Mouse (Mus musculus): ENCODE measurements around the gene Xpot.

DNA sequence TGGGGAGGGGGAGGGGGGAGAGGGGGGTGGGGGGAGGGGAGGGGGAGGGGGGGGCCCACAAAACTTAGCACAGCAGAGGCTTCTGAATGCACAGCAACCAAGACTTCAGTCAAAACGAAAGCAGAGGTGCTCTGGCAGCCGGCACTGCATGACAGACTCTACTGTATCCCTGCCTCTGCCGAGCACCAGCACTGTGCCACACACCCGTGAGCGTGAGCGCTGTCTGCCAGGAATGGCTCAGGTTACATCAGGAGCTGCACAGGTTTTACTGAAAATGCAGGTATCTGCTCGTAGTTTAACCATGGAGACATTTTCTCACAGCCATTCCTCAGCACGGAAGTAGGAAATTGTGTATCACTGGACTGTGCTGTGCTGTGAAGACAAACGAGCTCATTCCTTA lies 75.8 kb downstream of the Xpot start:
- TF ChIP-seq CTCF (IDR thresholded peaks at IDR 0.05; ENCODE audit: extremely low read depth, insufficient read length, insufficient replicate concordance, low read depth, low read length), result no peak
- no peak for TF ChIP-seq POLR2A (IDR thresholded peaks at IDR 0.05; ENCODE audit: low read depth, low read length)
